Mouse (Mus musculus): ENCODE results near the gene Smim9.

- TF ChIP-seq CTCF (IDR thresholded peaks at IDR 0.05; ENCODE audit: low read depth, low read length) (no peak), POLR2A (IDR thresholded peaks at IDR 0.05; ENCODE audit: extremely low read depth, insufficient read depth, low read length) (no peak)
Observed at GRCm38 (mm10) chrX:75128333-75128980, 35.1 kb downstream of the Smim9 start.

Data from liver, adult 2 months (tissue).